Mouse (Mus musculus): ENCODE results near the gene Gata1. TPM values are rescaled to one million over a fixed set of nuclear protein-coding genes. Genes with fewer than 3 reads are reported as not detected.
A peak's percentile ranks its signal among the peaks of the same experiment; 100 is the strongest.

Gene Gata1
- total and polyA plus RNA-seq, 3 experiments, result 0.21 to 0.43 (median 0.23) TPM

DNA sequence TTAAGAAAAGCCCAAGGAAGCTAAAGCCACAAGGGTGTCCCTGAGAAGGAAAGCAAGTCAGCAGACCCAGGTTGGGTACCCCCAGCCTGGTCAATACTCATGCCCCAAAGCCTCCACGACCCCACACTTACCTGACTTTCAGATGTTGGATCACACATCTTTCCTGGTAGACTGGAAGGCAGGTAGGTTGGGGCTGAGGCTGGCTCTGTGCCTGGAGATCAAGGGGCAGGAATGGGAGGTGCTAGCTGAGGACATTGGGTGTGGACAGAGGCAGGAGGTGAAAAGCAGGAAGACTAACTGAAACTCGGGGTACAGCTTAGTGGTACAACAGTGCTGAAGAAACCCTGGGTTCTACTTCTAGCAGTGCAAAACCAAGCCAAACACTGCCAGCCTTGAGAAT lies 40.4 kb upstream of the Gata1 start, which contains the start of gene Glod5:
Glod5 (minus strand) TSS at position 207 of the 400 bp plus-strand sequence.
- in situ Hi-C loops (cut with MboI; ENCODE audit: low pct_ligation_motif_present, low pct_unique_long_range_greater_than_20kb, low sequenced_read_pairs) (loop anchor here (5.0 kb wide), 1 partner anchor 106 kb away; no protein-coding TSS in a partner anchor), dilution Hi-C loops (cut with MboI; ENCODE audit: extremely low pct_ligation_motif_present, extremely low pct_unique_long_range_greater_than_20kb, low sequenced_read_pairs) (no loop called here)
- Histone ChIP-seq H3K4me3 (replicated peaks in 1 of 3; ENCODE audit: low read depth in 2 of 3, low read length in 2 of 3, poor library complexity in 1 of 3) (peak within 1 kb of the TSS in 1 of 3 experiments; percentile 3), H3K27ac (ENCODE audit: insufficient read depth, low read depth) (no peak within 1 kb of the TSS), H3K36me3 (replicated peaks in 1 of 2; ENCODE audit: control insufficient read depth in 1 of 2, insufficient read depth in 1 of 2, low read length in 1 of 2) (no peaks in the 10 kb centered on the region), H3K9me3 (replicated peaks; ENCODE audit: low read length) (no peaks in the 10 kb centered on the region), H3K4me1 (ENCODE audit: control insufficient read depth in 1 of 2, insufficient read depth in 2 of 2) (no peaks in the 10 kb centered on the region), H3K27me3 (replicated peaks) (no peaks in the 10 kb centered on the region), H3K79me2 (replicated peaks; ENCODE audit: control insufficient read depth, extremely low read depth, insufficient read depth, poor library complexity, severe bottlenecking) (no peaks in the 10 kb centered on the region), H3K9ac (ENCODE audit: insufficient read depth, low read depth) (no peak within 1 kb of the TSS), H3K4me2 (ENCODE audit: insufficient read depth, low read depth, poor library complexity, severe bottlenecking) (peak within 1 kb of the TSS; percentile 21; the same call in 1 of the 2 replicates)
- TF ChIP-seq GABPA (IDR thresholded peaks at IDR 0.05; ENCODE audit: insufficient replicate concordance, low read depth, low read length), result no peak
- no peak for TF ChIP-seq JUN (IDR thresholded peaks at IDR 0.05; ENCODE audit: insufficient read depth, low read depth, low read length)
- TF ChIP-seq ZMIZ1 (IDR thresholded peaks at IDR 0.05; ENCODE audit: low read depth, low read length), result no peak
- no peak for TF ChIP-seq SIN3A (IDR thresholded peaks at IDR 0.05; ENCODE audit: low read length)
- no peak for TF ChIP-seq ZC3H11A (IDR thresholded peaks at IDR 0.05; ENCODE audit: low read depth, low read length)
- no peak for TF ChIP-seq RCOR1 (conservative IDR thresholded peaks at IDR 0.05; ENCODE audit: low read depth, low read length)
- TF ChIP-seq USF2 (conservative IDR thresholded peaks at IDR 0.05; ENCODE audit: low read depth, low read length), result no peak
- no peak for TF ChIP-seq PAX5 (IDR thresholded peaks at IDR 0.05; ENCODE audit: low read length)
- TF ChIP-seq MEF2A (IDR thresholded peaks at IDR 0.05; ENCODE audit: borderline replicate concordance, low read depth, low read length), result no peak
- TF ChIP-seq TCF12 (IDR thresholded peaks at IDR 0.05; ENCODE audit: low read depth, low read length), result no peak
- TF ChIP-seq RAD21 (IDR thresholded peaks at IDR 0.05; ENCODE audit: low read depth, low read length), result no peak
- no peak for TF ChIP-seq MAFK (IDR thresholded peaks at IDR 0.05; ENCODE audit: insufficient replicate concordance, low read length)
- TF ChIP-seq ETS1 (conservative IDR thresholded peaks at IDR 0.05; ENCODE audit: low read depth, low read length), result no peak
- no peak for TF ChIP-seq MAZ (IDR thresholded peaks at IDR 0.05; ENCODE audit: low read depth, low read length)
- no peak for TF ChIP-seq ELF1 (IDR thresholded peaks at IDR 0.05; ENCODE audit: low read depth, low read length)
- no peak for TF ChIP-seq CHD2 (IDR thresholded peaks at IDR 0.05; ENCODE audit: low read length)
- no peak for TF ChIP-seq ZNF384 (IDR thresholded peaks at IDR 0.05; ENCODE audit: low read depth, low read length)
- no peak for DNase-seq (ENCODE audit: extremely low read depth)

DNA sequence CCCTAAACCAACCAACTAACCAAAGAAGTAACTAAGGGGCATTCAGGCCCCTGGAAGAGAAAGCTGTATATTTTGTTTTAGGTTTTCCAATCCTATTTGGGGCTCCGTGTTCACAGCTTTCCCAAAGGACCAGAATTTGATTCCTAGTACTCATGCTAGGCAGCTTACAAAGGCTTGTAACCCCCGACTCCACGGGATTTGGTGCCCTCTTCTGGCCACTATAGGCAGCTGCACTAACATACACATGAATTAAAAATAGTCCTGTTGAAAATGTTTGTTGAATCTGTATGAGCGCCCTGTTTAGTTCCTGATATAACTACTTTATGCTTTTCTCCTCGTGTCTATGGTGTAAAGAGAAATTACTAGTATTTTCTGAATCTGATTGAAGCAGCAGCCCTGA lies 39.3 kb upstream of the Gata1 start:
- H3K4me3 ChIP-seq (replicated peaks in 1 of 3; ENCODE audit: low read depth in 2 of 3, low read length in 2 of 3, poor library complexity in 1 of 3), result peak overlapping the region in 1 of 3 experiments; percentile 3
- dilution Hi-C loops (cut with MboI; ENCODE audit: extremely low pct_ligation_motif_present, extremely low pct_unique_long_range_greater_than_20kb, low sequenced_read_pairs), result no loop called here
- no peak for TF ChIP-seq CHD2 (IDR thresholded peaks at IDR 0.05; ENCODE audit: low read length)
- TF ChIP-seq CTCF (conservative IDR thresholded peaks at IDR 0.05 in 1 of 2, IDR thresholded peaks at IDR 0.05 in 1 of 2; ENCODE audit: low read depth in 2 of 2, low read length in 2 of 2), result peak; percentile 55 to 74
- peak; percentile 74 for TF ChIP-seq RAD21 (IDR thresholded peaks at IDR 0.05; ENCODE audit: low read depth, low read length)
- peak; percentile 61 for TF ChIP-seq SMC3 (IDR thresholded peaks at IDR 0.05; ENCODE audit: low read depth, low read length)
- TF ChIP-seq ZC3H11A (IDR thresholded peaks at IDR 0.05; ENCODE audit: low read depth, low read length), result peak; percentile 20; the same call in 1 of the 2 replicates
- H3K79me2 ChIP-seq (replicated peaks; ENCODE audit: control insufficient read depth, extremely low read depth, insufficient read depth, poor library complexity, severe bottlenecking), result no peaks in the 10 kb centered on the region
- in situ Hi-C loops (cut with MboI; ENCODE audit: low pct_ligation_motif_present, low pct_unique_long_range_greater_than_20kb, low sequenced_read_pairs), result loop anchor here (5.0 kb wide), 1 partner anchor 105 kb away; no protein-coding TSS in a partner anchor
- H3K9ac ChIP-seq (ENCODE audit: insufficient read depth, low read depth), result no peak overlapping the region
- H3K36me3 ChIP-seq (replicated peaks in 1 of 2; ENCODE audit: control insufficient read depth in 1 of 2, insufficient read depth in 1 of 2, low read length in 1 of 2), result no peaks in the 10 kb centered on the region
- 0 out of 4 replicates have a peak, but pooled peaks cover 0 to 2% of the 10 kb centered on the region in 2 experiments for H3K4me1 ChIP-seq (ENCODE audit: control insufficient read depth in 1 of 2, insufficient read depth in 2 of 2)
- H3K4me2 ChIP-seq (ENCODE audit: insufficient read depth, low read depth, poor library complexity, severe bottlenecking), result peak overlapping the region; percentile 21; the same call in 1 of the 2 replicates
- no peaks in the 10 kb centered on the region for H3K9me3 ChIP-seq (replicated peaks; ENCODE audit: low read length)
- H3K27me3 ChIP-seq (replicated peaks), result no peaks in the 10 kb centered on the region
- H3K27ac ChIP-seq (ENCODE audit: insufficient read depth, low read depth), result no peak overlapping the region
- DNase-seq (ENCODE audit: extremely low read depth), result peak; percentile 51
